Mouse (Mus musculus) adrenal gland, adult 18-20 months (tissue): Measurements from ENCODE around the gene Chn1. TPM values are rescaled to one million over a fixed set of nuclear protein-coding genes. Genes with fewer than 3 reads are reported as not detected.

Experiments used
- DNase-seq, 2 experiments: peaks; one replicate each; pipeline ENCODE4 v3.0.0; 2021 to 2022; ENCODE audit warnings: low spot score in 2 of 2
- total RNA-seq, 2 experiments: library from RNA; stranded (reverse); gene quantifications; 1 replicate in 1 of 2; 2 replicates in 1 of 2; pipeline ENCODE4 v1.2.3; 2021

Chn1 gene
- total RNA-seq, 2 experiments from 2014 or later, result 11.1 to 20.5 TPM

DNA sequence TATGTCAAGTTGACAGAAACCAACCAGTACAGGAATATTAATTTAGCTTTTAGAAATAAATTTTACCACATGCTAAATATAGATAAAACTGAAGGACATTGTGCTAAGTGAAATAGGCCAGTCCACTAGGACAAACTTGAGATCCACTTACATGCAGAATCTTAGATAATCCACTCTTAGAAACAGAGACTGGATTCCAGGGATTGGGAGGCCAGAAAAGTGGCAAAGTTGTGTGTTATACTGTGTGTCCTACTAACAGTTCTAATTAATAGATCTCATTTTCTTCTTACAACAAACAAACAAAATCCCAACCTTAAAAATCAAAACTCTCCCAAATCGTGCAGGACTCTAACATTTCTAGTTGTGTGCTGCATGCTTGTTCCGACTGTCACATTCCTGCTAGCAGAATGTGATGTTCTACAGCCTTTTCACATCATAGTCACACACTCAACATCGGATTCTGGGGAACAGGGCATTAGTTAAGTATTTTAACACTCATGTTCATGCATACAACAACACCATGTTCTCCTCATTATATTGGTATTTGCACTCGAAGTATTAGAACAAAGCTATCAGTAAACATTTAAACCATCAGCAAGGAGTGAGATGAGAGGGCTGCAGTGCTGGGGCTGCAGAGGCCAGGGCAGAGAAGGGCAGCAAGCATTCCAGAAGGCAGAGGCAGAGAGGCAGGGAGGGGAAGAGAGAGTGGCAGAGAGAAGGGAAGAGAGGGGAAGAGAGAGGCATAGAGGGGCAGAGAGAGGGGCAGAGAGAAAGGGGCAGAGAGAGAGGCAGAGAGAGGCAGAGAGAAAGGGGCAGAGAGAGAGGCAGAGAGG is 120.9 kb downstream of the Chn1 start:
- DNase-seq, result no peak

DNA sequence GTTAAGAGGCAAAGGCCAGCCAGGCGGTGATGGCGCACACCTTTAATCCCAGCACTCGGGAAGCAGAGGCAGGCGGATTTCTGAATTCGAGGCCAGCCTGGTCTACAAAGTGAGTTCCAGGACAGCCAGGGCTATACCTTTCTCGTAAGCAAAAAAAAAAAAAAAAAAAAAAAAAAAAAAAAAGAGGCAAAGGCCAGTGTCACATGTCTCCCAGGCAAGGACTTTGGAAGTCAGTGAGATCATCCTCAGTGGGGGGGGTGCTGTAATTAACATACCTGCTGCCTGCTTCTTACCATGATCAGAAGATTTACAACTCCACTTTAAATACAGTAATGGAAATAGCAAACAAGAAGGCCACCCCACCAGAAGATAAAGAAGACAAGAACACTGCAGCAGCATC is 137.5 kb downstream of the Chn1 start:
- DNase-seq, result no peak

DNA sequence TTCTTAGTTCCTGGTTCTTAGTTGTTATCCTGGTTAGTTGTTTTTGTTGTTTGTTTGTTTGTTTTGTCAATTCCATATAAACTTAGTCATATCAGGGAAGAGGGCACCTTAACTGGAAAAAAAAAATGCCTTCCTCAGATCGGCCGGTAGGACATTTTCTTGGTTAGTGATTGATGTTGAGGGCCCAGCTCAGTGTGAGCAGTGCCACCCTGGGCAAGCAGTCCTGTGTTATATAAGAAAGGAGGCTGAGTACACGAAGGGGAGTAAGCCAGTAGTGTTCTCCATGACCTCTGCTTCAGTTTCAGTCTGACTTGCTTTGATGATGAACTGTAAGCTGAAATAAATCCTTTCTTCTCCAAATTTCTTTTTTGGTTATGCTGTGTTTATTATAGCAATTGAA is 138.8 kb downstream of the Chn1 start:
- no peak for DNase-seq

DNA sequence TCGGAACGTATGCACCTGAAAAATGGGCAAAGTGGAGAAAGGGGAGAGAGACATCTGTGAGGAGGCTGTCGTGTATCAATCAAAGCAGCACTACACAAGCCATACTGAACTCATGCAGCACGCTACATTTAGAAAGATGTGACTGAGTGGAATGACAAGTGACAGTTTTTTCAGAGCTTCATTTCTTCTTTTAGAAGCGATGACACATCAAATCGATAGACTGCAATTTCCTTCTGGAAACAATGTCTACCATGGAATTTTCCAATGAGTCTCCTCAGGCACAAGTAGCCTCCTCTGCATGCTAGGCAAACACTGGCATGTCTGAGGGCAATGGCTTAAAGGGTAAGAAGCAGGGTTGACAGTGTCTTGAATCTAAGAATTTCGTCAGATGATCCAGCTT is 143.3 kb downstream of the Chn1 start:
- DNase-seq, result no peak

DNA sequence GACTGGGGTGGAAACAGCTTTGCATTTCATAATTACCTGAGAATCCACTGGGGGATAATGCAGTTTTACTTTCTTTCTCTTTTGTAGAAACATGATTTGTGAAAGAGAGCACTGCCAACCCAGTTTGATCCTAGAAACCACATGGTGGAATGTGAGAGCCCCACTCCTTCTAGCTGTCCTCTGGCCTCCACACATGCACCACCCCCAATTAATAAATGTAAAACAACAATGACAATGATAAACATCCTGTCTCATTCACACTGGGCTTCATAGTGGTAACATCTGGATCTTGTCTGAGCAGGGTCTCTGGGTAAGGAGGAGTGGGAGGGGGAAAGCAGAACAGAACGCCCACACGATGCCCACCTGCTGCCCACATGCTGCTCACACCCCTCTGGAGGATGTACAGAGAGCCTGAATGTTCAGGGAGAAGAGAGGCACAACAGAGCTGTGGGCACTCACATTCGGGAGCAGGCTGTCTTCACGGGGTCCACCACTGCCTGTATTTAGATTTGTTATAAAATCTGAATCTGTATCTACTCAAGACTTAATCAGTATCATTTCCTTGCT is 156.6 kb downstream of the Chn1 start:
- DNase-seq, result no peak

DNA sequence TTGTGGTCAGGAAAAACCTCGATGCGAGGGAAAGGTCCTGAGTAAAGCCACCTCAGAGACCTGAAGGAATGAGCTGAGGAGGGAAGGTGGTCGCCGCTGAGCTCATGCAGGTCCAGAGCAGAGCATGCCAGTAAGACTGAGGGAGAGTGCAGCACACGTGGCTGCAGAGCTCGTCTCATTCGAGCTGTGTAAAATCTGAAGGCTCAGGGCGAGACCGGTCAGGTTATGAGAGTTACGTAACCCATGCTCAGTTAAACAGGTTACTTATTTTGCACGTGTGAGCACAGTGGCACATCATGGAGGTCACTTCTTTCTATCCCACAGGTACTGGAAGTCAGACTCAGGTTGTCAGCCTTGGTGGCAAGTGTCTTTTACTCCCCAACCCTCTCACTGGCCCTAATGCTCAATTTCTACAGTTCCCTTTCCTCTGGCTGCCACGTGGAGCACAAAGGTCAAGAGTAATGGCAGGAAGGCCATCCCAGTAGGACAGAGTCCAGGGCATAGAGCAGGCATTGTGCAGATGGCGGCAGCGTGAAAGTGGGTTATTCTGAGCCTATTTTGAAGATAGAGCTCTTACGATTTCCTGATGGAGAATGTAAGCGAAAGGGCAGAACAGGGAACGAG is 158.6 kb downstream of the Chn1 start:
- DNase-seq, result no peak

DNA sequence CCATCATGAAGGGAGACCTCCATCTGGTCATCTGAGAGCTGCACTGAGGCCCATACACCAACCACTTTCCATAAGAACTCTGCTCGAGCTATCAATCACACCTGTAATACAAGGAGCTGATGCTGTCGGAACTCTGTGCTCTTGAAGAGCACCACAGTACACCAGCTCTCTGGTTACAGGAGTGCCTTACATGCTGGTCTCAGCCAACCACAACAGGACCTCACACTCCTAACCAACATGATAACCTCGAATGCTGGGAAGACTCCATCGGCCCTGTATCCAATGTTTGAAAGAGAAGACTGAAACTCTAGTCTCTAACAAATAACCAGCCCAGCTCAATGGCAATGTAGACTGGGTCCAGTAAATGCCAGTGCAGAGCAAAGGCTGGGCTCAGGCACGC is 159.7 kb downstream of the Chn1 start:
- no peak for DNase-seq

DNA sequence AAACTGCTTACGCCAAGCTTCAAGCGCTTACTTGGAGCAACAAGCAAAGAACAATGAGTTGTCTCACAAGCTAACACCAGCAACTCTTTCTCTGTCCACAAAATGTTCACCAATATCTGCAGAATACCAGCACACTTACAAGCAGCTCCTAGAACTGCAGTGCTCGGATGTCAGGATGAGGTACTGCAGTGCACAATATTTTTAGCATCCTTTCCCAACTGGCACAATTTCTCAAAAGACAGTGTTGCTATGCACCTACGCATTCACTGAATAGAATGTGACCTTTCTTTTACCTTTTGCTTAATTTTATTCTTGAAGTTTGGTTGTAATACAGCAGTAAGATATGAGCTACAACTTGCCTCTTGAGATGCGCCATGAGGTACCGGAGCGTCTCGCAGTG is 160.8 kb downstream of the Chn1 start:
- DNase-seq, result no peak

DNA sequence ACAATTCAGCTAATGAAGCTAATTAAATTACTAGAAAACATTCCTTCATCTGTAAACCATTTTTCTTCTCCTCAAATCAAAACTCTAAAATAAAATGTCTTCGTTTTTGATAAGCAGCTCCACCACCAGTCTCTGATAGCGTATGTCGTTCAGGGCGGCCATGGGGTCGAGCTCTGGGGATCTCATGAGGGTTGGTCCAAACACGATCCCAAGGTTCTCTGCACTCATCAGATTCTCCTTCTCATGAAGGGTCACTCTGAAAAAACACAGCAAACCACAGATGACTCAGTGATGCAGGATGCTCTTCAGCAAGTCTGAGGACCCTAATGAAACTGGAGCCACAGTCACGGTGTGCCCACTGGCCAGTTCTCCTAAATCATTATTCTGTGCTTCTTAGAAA is 162.2 kb downstream of the Chn1 start:
- no peak for DNase-seq

DNA sequence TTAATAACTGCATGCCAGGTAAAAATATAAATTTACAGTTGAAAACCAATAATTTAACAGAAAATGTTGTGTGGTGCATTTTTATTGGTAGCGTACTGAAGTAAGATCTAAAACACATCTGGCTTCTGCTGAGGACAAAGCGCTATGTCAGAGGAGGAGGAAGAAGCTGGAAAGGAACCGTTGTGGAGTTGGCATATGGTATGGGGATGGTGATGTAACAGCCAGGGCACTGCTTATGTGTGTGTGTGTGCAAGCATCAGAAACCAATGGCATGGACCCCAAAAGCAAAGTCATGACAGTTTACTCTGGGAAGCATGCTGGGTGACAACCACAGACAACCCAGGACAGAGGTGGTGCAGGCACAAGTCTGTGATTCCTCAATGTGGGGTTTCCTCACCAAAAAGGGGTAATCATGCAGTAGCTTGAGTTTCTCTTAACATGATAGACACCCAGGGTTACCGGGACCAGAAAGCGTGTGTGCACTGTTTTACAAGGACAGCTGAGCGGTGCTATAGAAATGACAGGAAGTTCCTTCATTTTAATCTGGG is 162.7 kb downstream of the Chn1 start:
- no peak for DNase-seq

DNA sequence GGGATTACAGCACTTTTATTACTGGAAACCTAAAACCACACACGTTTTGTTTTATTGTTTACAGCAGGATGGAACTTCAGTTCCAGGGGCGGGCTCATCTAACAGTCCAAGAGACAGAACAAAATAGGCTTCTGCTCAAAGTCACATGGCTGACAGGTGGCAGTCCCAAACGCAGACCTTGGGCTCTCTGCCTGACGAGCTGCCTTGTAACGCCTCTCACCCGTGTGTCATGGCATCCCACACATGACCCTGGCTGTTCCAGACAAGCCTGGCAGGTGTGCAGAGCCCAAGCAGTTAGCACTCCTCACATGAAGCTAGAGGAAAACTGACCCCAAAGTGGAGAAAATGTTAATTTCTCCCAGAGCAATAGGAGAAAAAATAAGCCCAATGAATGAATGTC is 163.3 kb downstream of the Chn1 start:
- no peak for DNase-seq

DNA sequence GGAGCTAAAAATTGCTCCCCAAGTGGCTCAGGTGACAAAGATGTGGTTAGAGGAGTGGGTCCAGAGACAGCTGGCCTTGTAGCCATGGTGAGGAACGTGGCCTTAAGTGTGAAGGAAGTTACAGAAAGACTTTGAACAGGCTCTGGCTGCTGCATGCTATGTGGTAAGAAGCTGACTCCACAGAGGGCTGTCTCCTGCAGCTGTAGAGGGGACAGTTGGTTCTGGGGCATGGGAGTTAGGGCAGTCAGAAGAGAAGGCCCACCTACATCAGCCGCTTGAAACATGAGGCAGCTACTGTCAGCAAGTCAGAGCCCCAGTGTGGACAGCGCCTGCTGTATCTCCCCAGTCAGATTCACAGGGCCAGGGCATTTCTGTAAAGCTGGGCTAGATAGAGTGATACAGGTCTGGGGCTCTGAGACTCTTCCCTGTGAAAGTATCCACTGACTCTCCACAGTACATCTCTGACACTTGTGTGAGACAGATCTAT is 165.4 kb downstream of the Chn1 start:
- DNase-seq, result no peak

DNA sequence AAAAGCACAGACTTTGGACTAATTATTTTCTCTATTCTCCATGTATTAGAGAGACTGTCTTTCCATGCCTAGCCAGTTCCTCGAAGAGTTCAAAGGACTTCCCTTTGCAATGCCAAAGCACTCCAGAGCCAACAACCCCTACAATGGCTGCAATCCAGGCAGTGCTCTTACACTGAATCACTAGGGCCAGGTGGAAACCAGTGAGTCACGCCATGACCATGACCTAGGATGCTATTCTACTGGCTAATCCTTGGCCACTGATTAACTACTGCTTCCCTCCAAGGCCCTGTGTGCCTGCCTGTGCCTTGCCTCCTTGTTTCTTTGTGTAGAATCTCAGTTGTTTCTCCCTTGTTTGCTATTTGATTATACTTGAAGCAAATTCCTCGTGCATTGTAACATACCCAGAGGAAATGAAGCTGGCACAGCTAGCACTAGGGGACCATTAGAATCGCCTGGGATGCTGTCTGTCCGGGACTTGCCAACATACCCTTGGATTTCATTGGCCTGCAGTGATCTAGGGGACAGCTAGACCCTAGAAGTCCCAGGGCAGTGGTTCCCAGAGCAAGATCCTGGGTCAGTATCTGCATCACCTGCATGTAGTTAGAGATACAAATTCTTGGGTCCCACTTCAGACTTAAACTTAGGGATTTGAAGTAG is 166.0 kb downstream of the Chn1 start:
- no peak for DNase-seq

DNA sequence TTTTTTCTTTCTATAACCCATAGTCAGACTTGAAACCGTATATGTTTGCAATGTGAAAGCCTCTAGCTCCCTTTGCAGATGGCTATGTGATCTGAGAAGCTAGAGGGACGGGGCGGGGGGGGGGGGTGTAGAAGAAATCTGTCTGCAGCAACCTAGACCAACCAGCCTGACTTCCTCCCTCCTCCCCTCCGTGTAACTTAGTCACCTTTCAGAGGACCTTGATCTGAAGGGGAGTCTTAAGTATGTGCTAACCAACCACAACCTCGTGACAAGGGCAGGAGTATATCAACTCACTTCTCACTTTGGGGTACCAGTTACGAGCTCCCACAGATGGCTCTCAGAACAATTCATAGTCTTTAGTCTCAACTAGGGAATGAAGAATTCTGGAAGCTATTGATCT is 166.8 kb downstream of the Chn1 start:
- DNase-seq, result no peak

DNA sequence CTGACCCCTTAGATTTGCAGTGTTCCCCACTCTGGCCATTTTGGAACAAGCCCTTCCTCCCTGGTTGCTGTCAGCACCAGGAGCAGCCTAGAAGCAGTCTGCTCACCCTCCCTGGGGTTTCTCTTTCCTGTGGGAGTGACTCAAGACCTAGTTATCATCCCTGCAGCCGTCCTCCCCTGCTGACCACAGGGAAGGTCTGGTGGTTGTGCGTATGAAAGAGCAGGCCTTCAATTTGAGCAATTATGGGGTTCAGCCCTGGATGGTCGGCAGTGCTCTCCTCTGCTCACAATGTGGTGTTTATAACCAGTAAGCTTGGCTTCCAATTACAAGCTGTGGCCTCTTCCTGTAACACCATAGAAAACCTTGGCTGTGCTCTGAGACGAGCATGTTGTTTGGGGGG is 167.5 kb downstream of the Chn1 start:
- no peak for DNase-seq

DNA sequence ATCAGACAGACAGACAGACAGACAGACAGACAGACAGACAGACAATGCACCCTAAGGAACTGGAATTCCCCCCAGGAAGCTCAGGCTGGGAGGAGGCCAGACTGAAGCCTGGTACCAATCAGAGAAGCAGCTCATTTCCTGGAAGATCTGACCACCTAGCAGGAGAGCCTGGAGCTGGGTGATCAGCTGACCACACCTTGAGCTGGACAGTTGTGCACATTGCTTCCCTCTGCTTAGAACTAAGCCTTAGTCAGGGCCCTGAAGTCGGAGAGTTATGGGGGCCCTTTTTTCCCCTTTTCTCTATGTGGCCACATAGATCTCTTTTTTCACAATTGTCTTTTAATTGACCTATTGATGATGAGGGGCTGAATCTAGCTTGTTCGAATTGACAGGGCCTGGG is 168.0 kb downstream of the Chn1 start:
- no peak for DNase-seq

DNA sequence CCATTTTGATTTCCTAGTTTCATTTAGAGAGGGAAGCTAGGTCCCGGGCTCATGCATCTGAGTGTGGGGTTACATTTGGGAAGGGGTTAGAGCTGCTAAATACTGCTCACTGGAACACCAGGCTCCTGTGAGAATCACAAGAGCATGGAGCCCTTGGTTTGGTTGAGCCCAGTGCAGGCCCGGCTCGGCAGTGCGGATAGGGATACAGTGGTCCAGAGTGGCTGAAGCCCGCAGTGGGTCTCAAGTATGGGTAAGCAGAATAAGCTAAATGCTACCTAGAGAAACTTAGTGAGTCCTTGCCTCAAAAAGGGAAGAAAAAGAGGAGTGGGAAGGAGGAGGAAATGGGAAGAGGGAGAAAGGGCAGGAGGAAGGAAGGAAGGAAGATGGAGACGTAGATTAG is 168.5 kb downstream of the Chn1 start:
- no peak for DNase-seq

DNA sequence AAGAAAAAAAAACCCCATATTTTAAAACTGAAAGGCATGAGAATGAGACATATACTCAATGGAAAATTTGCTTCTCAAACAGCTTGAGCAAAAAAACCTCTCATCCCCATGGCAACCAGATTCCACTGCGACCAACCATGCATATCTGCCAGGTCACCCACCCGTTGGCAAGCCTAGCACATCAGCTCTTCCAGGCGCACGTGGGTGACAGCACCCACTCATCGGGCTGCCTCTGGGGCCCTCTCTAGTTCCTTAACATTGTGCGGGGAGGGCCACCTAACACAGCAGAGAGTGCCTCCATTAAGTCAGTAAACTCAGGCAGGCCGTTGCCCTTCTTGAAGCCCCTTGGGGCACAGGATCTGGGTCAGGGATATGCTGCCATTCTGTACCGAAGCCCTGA is 170.1 kb downstream of the Chn1 start:
- DNase-seq, result no peak

DNA sequence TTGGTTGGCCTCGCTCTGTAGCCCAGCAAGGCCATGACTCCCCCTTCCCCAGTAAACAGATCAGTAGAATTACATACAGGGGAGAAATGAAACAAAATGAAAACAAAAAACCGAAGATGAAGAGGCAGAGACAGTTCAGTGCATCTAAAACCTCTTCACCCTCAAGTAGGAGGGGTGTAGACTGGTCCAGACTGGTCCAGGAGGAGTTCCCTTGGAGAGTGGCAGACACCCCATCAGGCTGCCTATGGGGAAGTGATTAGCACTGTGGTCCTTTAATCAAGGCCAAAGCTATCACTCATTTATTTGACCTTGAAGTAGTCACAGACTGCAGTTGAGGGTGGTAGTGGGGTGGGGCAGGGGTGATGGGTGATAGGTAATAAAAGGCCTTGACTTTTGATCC is 170.6 kb downstream of the Chn1 start:
- DNase-seq, result no peak

DNA sequence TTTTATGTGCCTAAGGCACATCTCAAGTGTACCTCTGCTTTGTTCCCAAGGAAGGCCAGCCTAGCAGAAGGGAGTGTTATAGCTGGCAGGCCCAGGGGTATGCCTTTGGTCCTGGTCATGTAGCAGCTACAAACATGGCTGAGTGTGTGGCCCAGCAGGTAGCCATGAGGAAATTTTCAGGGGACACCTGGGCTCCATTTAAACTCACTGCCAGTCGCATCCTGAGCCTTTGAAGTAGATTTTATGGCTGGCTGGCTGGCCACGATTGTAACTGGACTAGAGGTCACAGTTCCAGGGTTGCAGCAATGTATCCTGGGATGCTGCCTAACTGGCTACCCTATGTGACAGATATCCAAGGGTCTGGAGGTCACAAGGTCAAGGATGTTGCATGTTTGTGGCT is 174.5 kb downstream of the Chn1 start:
- DNase-seq, result no peak

DNA sequence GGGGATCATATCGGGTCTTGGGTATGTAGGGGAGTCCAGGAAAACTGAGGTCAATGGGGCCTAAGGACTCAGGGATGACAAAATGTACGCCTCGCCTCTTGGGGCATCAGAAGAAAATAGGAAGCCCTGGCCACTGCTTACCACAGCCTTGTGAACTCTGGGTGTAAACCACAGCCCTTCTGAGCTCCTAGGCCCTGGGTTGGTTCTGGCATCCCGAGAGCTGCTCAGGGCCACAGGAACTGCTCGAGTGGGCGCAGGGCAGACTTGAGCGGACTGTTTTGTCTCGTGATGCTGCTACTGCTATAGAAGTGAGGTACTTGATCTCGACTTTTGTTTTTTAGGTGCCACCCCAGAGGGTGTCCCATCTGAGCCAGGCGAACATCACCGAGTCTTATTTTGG is 177.4 kb downstream of the Chn1 start:
- DNase-seq, result no peak

DNA sequence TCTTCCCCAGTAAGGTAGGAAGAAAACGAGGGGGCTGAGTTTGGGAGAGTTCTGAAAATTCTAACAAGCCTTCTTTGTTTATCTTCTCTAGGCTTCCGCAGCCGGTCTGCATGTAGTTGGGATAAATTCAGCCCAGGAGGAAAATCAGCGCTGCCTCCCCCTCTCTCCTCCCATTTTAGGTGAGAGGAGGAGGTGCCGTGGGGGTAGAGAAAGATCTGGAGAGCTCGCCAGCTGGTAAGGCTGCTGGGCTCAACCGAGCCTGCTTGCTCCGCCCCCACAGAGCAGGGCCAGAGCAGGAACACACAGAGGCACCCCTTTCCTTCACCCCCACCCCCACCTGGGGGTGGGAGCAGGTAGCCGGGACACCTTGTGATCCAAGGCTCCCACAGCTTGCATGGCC is 178.4 kb downstream of the Chn1 start:
- DNase-seq, result no peak
